In genomic region chr6:14147370-14147769, GRCm38 (mm10) we compare ENCODE assay signal across 24 mouse cellular contexts.
DNase-seq lines count a peak whose midpoint lies in the region; ATAC-seq lines count a peak whose summit lies in the region.
"Had no signal": no experiment of that assay in that cellular context is flagged by ENCODE, and none has a peak within 500 bp of the region (broad histone marks: within the 10 kb centered on the region; RNA-seq: fewer than 3 reads in every experiment).

No protein-coding gene starts in this region.

- ATAC-seq in frontal cortex, adult (ENCODE audit: low TSS enrichment) = peak; percentile 73
- no peak for ATAC-seq in heart, embryonic 14.5 days (ENCODE audit: insufficient number of reproducible peaks, insufficient read depth, low FRiP score, low read depth)
- ATAC-seq in common myeloid progenitor, adult 5-6 weeks (replicated peaks; ENCODE audit: low read depth, poor library complexity, severe bottlenecking) = peak; percentile 56; the same call in 1 of the 2 replicates
- ATAC-seq: activated CD4-positive, CD25-positive, alpha-beta regulatory T cell, adult 4 months; forebrain, embryonic 16.5 days; hindbrain, embryonic 16.5 days; inflammation-experienced regulatory T-cells, adult 6 months; intestine, postnatal 0 days; Patski had no signal

- no peak overlapping the region for H3K4me3 ChIP-seq in heart, embryonic 14.5 days (ENCODE audit: control insufficient read depth in 1 of 2, insufficient read depth in 1 of 2, low read depth in 1 of 2, low read length in 2 of 2)
- H3K4me3 ChIP-seq: embryonic facial prominence, embryonic 13.5 days; forebrain, embryonic 12.5 days; gastrocnemius, adult 2 months; hindbrain, embryonic 12.5 days had no signal

- no peak for DNase-seq in frontal cortex, postnatal 25 days (ENCODE audit: low spot score in 2 of 2)
- DNase-seq in heart, adult 8-10 months (ENCODE audit: low spot score) = no peak
- peak; percentile 2 for DNase-seq in left cerebral cortex, adult 11 months (ENCODE audit: low spot score)
- no peak for DNase-seq in left cerebral cortex, postnatal 36 days (ENCODE audit: low spot score in 2 of 2)
- no peak for DNase-seq in lung, adult 18-20 months
- DNase-seq: adrenal gland, postnatal 14 days; cerebellum, adult 2 months; cerebellum, postnatal 10 days; gastrocnemius, adult 2 months; gastrocnemius, postnatal 25 days; heart, postnatal 4 days; kidney, adult 8-10 months had no signal

- intact Hi-C loops in left cerebral cortex, postnatal 36 days (cut with DNase I) = no loop called here

- H3K27me3 ChIP-seq in heart, embryonic 14.5 days (ENCODE audit: control insufficient read depth, insufficient read depth, low read length) = no peaks in the 10 kb centered on the region
- H3K27me3 ChIP-seq: embryonic facial prominence, embryonic 13.5 days; forebrain, embryonic 12.5 days; hindbrain, embryonic 12.5 days; Patski had no signal

- H3K9me3 ChIP-seq in heart, embryonic 14.5 days (ENCODE audit: control insufficient read depth, low read length) = no peaks in the 10 kb centered on the region
- H3K9me3 ChIP-seq: embryonic facial prominence, embryonic 13.5 days; forebrain, embryonic 12.5 days; hindbrain, embryonic 12.5 days had no signal

- 0 out of 2 replicates have a peak overlapping the region, but pooled peaks have one; percentile 23 for H3K4me2 ChIP-seq in heart, embryonic 14.5 days (ENCODE audit: low read length)
- H3K4me2 ChIP-seq: embryonic facial prominence, embryonic 13.5 days; forebrain, embryonic 12.5 days; hindbrain, embryonic 12.5 days had no signal

- peak overlapping the region in 1 of 2 experiments; percentile 50; a peak in 1 of 4 replicates for H3K27ac ChIP-seq in heart, embryonic 14.5 days (replicated peaks in 1 of 2; ENCODE audit: control insufficient read depth in 1 of 2, insufficient read depth in 1 of 2, low read depth in 2 of 2, low read length in 2 of 2)
- H3K27ac ChIP-seq: embryonic facial prominence, embryonic 13.5 days; forebrain, embryonic 12.5 days; gastrocnemius, adult 2 months; hindbrain, embryonic 12.5 days had no signal

- peaks cover 2 to 10% of the 10 kb centered on the region in 2 experiments; a peak in 3 of 4 replicates for H3K4me1 ChIP-seq in heart, embryonic 14.5 days (ENCODE audit: control insufficient read depth in 2 of 2, insufficient read depth in 2 of 2, low read length in 2 of 2)
- H3K4me1 ChIP-seq: embryonic facial prominence, embryonic 13.5 days; forebrain, embryonic 12.5 days; hindbrain, embryonic 12.5 days had no signal

- H3K9ac ChIP-seq in heart, embryonic 14.5 days (ENCODE audit: low read length) = no peak overlapping the region
- H3K9ac ChIP-seq: embryonic facial prominence, embryonic 13.5 days; forebrain, embryonic 12.5 days; hindbrain, embryonic 12.5 days had no signal

- no peaks in the 10 kb centered on the region for H3K36me3 ChIP-seq in heart, embryonic 14.5 days (ENCODE audit: control insufficient read depth, insufficient read depth, low read length)
- H3K36me3 ChIP-seq: embryonic facial prominence, embryonic 13.5 days; forebrain, embryonic 12.5 days; hindbrain, embryonic 12.5 days had no signal
